Mouse (Mus musculus) cortical plate, adult 2 months (tissue): Measurements from ENCODE around the gene Bcl2l12.

Experiments used
- CTCF ChIP-seq: fragments of 200-500 bp; IDR thresholded peaks from 2 replicates; pipeline ENCODE4 v1.5.1; 2011; ENCODE audit warnings: mild to moderate bottlenecking, control low read depth, low read length; ENCODE audit not compliant: insufficient read depth; ENCODE audit errors: extremely low read depth
- POLR2A ChIP-seq: fragments of 200-500 bp; IDR thresholded peaks from 2 replicates; pipeline ENCODE4 v1.6.1; 2011; ENCODE audit warnings: mild to moderate bottlenecking, low read length, control low read depth; ENCODE audit not compliant: insufficient read depth; ENCODE audit errors: extremely low read depth

- TF ChIP-seq CTCF, result no peak
- no peak for TF ChIP-seq POLR2A
Observed at GRCm38 (mm10) chr7:44959874-44960511, 38.5 kb downstream of the Bcl2l12 start.
